Mouse (Mus musculus) stomach, postnatal 0 days (tissue): ENCODE data around the gene B4gat1. TPM values are rescaled to one million over a fixed set of nuclear protein-coding genes. Genes with fewer than 3 reads are reported as not detected.
A peak's percentile ranks its signal among the peaks of the same experiment; 100 is the strongest.

Experiments
- ATAC-seq: fragments of 200-750 bp; cut with Nextera tagmentation; 2 replicates; pipeline ENCODE4 v1.8.0; 2017; ENCODE audit not compliant: low FRiP score, low TSS enrichment
- DNase-seq: peaks from one replicate; pipeline ENCODE4 v3.0.0-alpha.2; 2016; ENCODE audit warnings: low spot score
- H3K27ac ChIP-seq: fragments of 300-500 bp; sonication (generic); replicated peaks from 2 replicates; pipeline ENCODE4 v1.5.1; 2014; ENCODE audit warnings: mild to moderate bottlenecking, control low read depth
- H3K27me3 ChIP-seq: fragments of 300-500 bp; sonication (generic); 2 replicates; pipeline ENCODE4 v1.6.1; 2014; ENCODE audit warnings: low read length; ENCODE audit not compliant: control insufficient read depth, insufficient read depth
- H3K36me3 ChIP-seq: fragments of 300-500 bp; sonication (generic); 2 replicates; pipeline ENCODE4 v1.6.1; 2014; ENCODE audit warnings: low read length, mixed read lengths; ENCODE audit not compliant: control insufficient read depth, insufficient read depth
- H3K4me1 ChIP-seq: fragments of 300-500 bp; sonication (generic); replicated peaks from 2 replicates; pipeline ENCODE4 v1.6.1; 2014; ENCODE audit warnings: antibody characterized with exemption; ENCODE audit not compliant: control insufficient read depth, insufficient read depth
- H3K4me2 ChIP-seq: fragments of 300-500 bp; sonication (generic); replicated peaks from 2 replicates; pipeline ENCODE4 v1.6.1; 2014; ENCODE audit warnings: low read depth, mild to moderate bottlenecking, control low read depth, moderate library complexity
- H3K4me3 ChIP-seq: fragments of 300-500 bp; sonication (generic); 2 replicates; pipeline ENCODE4 v1.5.1; 2014; ENCODE audit warnings: low read depth, low read length, control low read depth
- H3K9ac ChIP-seq: fragments of 300-500 bp; sonication (generic); 2 replicates; pipeline ENCODE4 v1.6.1; 2014; ENCODE audit warnings: mild to moderate bottlenecking, low read length, control low read depth, mixed read lengths
- H3K9me3 ChIP-seq: fragments of 300-500 bp; sonication (generic); 2 replicates; pipeline ENCODE4 v1.6.1; 2016; ENCODE audit warnings: low read length; ENCODE audit not compliant: control insufficient read depth
- CTCF ChIP-seq: IDR thresholded peaks from 2 replicates; pipeline ENCODE4 v1.5.1; 2016; ENCODE audit warnings: antibody characterized with exemption, low read depth, mild to moderate bottlenecking, moderate library complexity
- EP300 ChIP-seq: optimal IDR thresholded peaks from 2 replicates; pipeline ENCODE3; 2016; ENCODE audit warnings: antibody characterized with exemption
- WGBS: fragments of 180-500 bp; shearing (Covaris S2); extraction: QIAGEN DNeasy Blood & Tissue Kit; methylation state at CpG from one replicate; pipeline ENCODE4 v1.1.7; 2014; 5-methylcytosine and 5-hydroxymethylcytosine counted together
- polyA plus RNA-seq: library from polyadenylated mRNA; unstranded; fragments of >200 nt; fragmentation: Nextera tagmentation; extraction: Ambion mirVana; gene quantifications from 2 replicates; pipeline ENCODE4 v1.2.1, GENCODE M21; 2015

B4gat1 gene
- polyA plus RNA-seq, 1 experiment from 2014 or later: 22.3 TPM

- peaks cover 10% of the 10 kb centered on the region for H3K4me1 ChIP-seq
- H3K27ac ChIP-seq: peak overlapping the region; percentile 85
- H3K4me2 ChIP-seq: no peak overlapping the region; the same call in 1 of the 2 replicates
- TF ChIP-seq CTCF (peak; percentile 3; the same call in 1 of the 2 replicates), EP300 (no peak)
- DNase-seq (no peak), ATAC-seq (peak; percentile 49; the same call in 1 of the 2 replicates)
- H3K4me3 ChIP-seq: no peak overlapping the region
- WGBS: 12% methylated on average over 10 of the region's 10 CpGs
- H3K9me3 ChIP-seq: no peaks in the 10 kb centered on the region
- H3K36me3 ChIP-seq: no peaks in the 10 kb centered on the region
- H3K27me3 ChIP-seq: no peaks in the 10 kb centered on the region
- H3K9ac ChIP-seq: no peak overlapping the region
Measured at GRCm38 (mm10) chr19:5058801-5059771, 20.5 kb downstream of the B4gat1 start.

DNA sequence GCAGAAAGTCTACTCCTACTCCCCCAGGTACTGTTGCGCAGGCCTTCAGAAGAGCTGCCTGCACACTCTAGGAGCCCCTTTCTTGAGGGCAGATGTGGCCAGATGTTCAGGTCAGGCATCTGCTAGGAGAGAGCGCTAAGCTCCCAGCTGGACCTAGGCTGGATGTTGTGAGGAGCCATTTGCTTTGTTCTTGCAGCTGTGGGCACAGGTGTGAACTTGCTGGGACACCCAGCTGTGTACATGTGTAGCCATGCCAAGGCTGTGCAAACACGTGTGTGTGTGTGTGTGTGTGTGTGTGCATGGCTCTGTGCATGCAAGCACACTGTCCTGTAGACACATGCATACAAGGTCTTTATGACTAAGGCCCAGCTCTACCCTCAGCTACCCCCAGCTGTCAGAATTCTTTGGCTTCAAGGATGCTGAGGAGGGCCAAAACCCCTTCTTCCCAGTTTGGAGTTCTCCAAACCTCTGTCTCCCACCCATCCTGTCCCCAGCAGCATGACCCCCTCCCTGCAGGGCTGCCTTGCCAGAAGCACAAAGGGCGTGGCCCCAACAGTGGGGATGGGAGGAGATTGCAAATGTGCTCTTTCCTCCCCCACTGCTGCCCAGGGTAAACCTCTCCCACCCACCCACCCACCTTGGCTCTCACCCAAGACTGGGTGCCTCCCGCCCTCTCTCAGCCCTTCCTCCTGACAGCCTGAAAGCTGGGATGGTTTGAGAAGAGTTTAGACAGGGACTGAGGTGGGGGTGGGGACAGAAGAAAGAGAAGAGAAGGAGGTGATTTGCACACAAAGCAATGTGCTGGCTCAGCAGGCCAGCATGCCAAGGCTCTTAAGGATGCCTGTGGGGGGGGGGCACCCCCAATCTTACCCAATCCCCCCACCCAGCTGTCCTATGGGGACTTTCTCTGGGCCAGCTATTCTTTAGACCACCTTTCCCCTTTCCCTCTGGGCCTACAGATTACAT lies 22.0 kb downstream of the B4gat1 start:
- H3K4me3 ChIP-seq: no peak overlapping the region
- no peaks in the 10 kb centered on the region for H3K27me3 ChIP-seq
- H3K27ac ChIP-seq: peak overlapping the region; percentile 85
- ATAC-seq (peak; percentile 26), DNase-seq (no peak)
- no peak overlapping the region for H3K9ac ChIP-seq
- H3K36me3 ChIP-seq: no peaks in the 10 kb centered on the region
- peaks cover 10% of the 10 kb centered on the region for H3K4me1 ChIP-seq
- H3K9me3 ChIP-seq: no peaks in the 10 kb centered on the region
- TF ChIP-seq CTCF (no peak), EP300 (no peak)
- WGBS: 34% methylated on average over 5 of the region's 5 CpGs
- no peak overlapping the region for H3K4me2 ChIP-seq

- TF ChIP-seq CTCF (no peak), EP300 (no peak)
- Histone ChIP-seq H3K9ac (no peak overlapping the region), H3K27ac (no peak overlapping the region), H3K4me1 (peaks cover 12% of the 10 kb centered on the region), H3K27me3 (no peaks in the 10 kb centered on the region), H3K9me3 (no peaks in the 10 kb centered on the region), H3K36me3 (no peaks in the 10 kb centered on the region), H3K4me2 (no peak overlapping the region), H3K4me3 (no peak overlapping the region)
- no peak for ATAC-seq
- WGBS: 77% methylated on average over 5 of the region's 5 CpGs
- DNase-seq: no peak
Measured at GRCm38 (mm10) chr19:5062041-5062440, 23.4 kb downstream of the B4gat1 start.

- ATAC-seq (no peak), DNase-seq (no peak)
- Histone ChIP-seq H3K9ac (no peak overlapping the region), H3K4me2 (no peak overlapping the region), H3K27me3 (no peaks in the 10 kb centered on the region), H3K4me1 (peaks cover 14% of the 10 kb centered on the region), H3K9me3 (no peaks in the 10 kb centered on the region), H3K4me3 (no peak overlapping the region), H3K27ac (peak overlapping the region; percentile 45; the same call in 1 of the 2 replicates), H3K36me3 (no peaks in the 10 kb centered on the region)
- WGBS: 65% methylated on average over 6 of the region's 6 CpGs
- no peak for TF ChIP-seq CTCF
- TF ChIP-seq EP300: no peak
Measured at GRCm38 (mm10) chr19:5062446-5062845, 23.8 kb downstream of the B4gat1 start.

DNA sequence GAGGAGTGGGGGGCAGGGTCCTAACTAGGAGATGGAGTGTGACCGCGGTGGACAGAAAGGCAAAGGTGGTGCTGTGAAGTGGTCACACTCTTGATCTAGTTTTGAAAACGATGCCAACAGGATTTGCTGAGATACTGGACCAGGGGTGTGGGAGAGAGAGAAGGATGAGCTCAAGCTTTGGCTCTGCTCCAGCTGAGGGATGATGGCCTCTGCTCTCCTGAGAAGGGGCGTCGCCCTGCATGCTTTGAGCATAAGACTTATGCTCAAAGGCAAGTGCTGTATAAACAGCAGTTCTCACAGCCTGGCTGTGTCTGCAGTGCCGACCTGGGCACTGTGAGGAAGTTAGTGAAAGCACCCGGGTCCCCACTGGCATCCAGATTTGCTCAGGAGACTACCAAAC lies 26.5 kb downstream of the B4gat1 start:
- Histone ChIP-seq H3K36me3 (no peaks in the 10 kb centered on the region), H3K27me3 (no peaks in the 10 kb centered on the region; the same call in 1 of the 2 replicates), H3K4me2 (no peak overlapping the region), H3K27ac (0 out of 2 replicates have a peak overlapping the region, but pooled peaks have one; percentile 20), H3K9me3 (no peaks in the 10 kb centered on the region), H3K4me3 (no peak overlapping the region), H3K9ac (no peak overlapping the region), H3K4me1 (peaks cover 14% of the 10 kb centered on the region; the same call in 1 of the 2 replicates)
- ATAC-seq (no peak), DNase-seq (no peak)
- TF ChIP-seq EP300: no peak
- whole genome bisulfite sequencing: 36% methylated on average over 7 of the region's 7 CpGs
